Mouse (Mus musculus): ENCODE results near the gene Arl5b. TPM values are rescaled to one million over a fixed set of nuclear protein-coding genes. Genes with fewer than 3 reads are reported as not detected.

Arl5b gene
- polyA plus RNA-seq, 1 experiment from 2014 or later = 71.0 TPM

- DNase-seq (ENCODE audit: low spot score) = no peak
- Histone ChIP-seq H3K27ac (ENCODE audit: low read depth, low read length) (no peak overlapping the region), H3K36me3 (ENCODE audit: control insufficient read depth, insufficient read depth, low read length) (peaks cover 2% of the 10 kb centered on the region; the same call in 1 of the 2 replicates), H3K4me1 (ENCODE audit: control insufficient read depth, insufficient read depth, low read length) (no peaks in the 10 kb centered on the region), H3K4me3 (ENCODE audit: low read depth, low read length) (no peak overlapping the region), H3K4me2 (ENCODE audit: low read depth) (no peak overlapping the region), H3K9me3 (ENCODE audit: control insufficient read depth, low read length) (no peaks in the 10 kb centered on the region), H3K27me3 (ENCODE audit: control insufficient read depth, insufficient read depth, low read length) (no peaks in the 10 kb centered on the region), H3K9ac (ENCODE audit: low read length) (no peak overlapping the region)
- ATAC-seq (ENCODE audit: insufficient read depth, low FRiP score, low TSS enrichment) = no peak
- 96% methylated on average over 2 of the region's 2 CpGs for WGBS
These were observed 34.5 kb downstream of the Arl5b start for GRCm38 (mm10) chr2:15083702-15084101.

- H3K4me3 ChIP-seq (ENCODE audit: low read depth, low read length) = no peak overlapping the region
- H3K4me1 ChIP-seq (ENCODE audit: control insufficient read depth, insufficient read depth, low read length) = no peaks in the 10 kb centered on the region
- no peak overlapping the region for H3K27ac ChIP-seq (ENCODE audit: low read depth, low read length)
- no peak for DNase-seq (ENCODE audit: low spot score)
- no peak overlapping the region for H3K9ac ChIP-seq (ENCODE audit: low read length)
- no peaks in the 10 kb centered on the region for H3K9me3 ChIP-seq (ENCODE audit: control insufficient read depth, low read length)
- ATAC-seq (ENCODE audit: insufficient read depth, low FRiP score, low TSS enrichment) = no peak
- H3K4me2 ChIP-seq (ENCODE audit: low read depth) = no peak overlapping the region
- WGBS = 90% methylated on average over 1 of the region's 1 CpGs
- no peaks in the 10 kb centered on the region for H3K36me3 ChIP-seq (ENCODE audit: control insufficient read depth, insufficient read depth, low read length)
- no peaks in the 10 kb centered on the region for H3K27me3 ChIP-seq (ENCODE audit: control insufficient read depth, insufficient read depth, low read length)
These were observed 38.1 kb downstream of the Arl5b start for GRCm38 (mm10) chr2:15087308-15087707.

- ATAC-seq (ENCODE audit: insufficient read depth, low FRiP score, low TSS enrichment) = no peak
- no peak overlapping the region for H3K27ac ChIP-seq (ENCODE audit: low read depth, low read length)
- H3K4me3 ChIP-seq (ENCODE audit: low read depth, low read length) = no peak overlapping the region
- DNase-seq (ENCODE audit: low spot score) = no peak
- no peak overlapping the region for H3K4me2 ChIP-seq (ENCODE audit: low read depth)
- WGBS = 71% methylated on average over 3 of the region's 3 CpGs
- H3K9me3 ChIP-seq (ENCODE audit: control insufficient read depth, low read length) = no peaks in the 10 kb centered on the region
- H3K4me1 ChIP-seq (ENCODE audit: control insufficient read depth, insufficient read depth, low read length) = no peaks in the 10 kb centered on the region
- no peaks in the 10 kb centered on the region for H3K36me3 ChIP-seq (ENCODE audit: control insufficient read depth, insufficient read depth, low read length)
- no peak overlapping the region for H3K9ac ChIP-seq (ENCODE audit: low read length)
- H3K27me3 ChIP-seq (ENCODE audit: control insufficient read depth, insufficient read depth, low read length) = no peaks in the 10 kb centered on the region
These were observed 47.4 kb downstream of the Arl5b start for GRCm38 (mm10) chr2:15096514-15097090.

- no peaks in the 10 kb centered on the region for H3K27me3 ChIP-seq (ENCODE audit: control insufficient read depth, insufficient read depth, low read length)
- DNase-seq (ENCODE audit: low spot score) (no peak), ATAC-seq (ENCODE audit: insufficient read depth, low FRiP score, low TSS enrichment) (no peak)
- 65% methylated on average over 1 of the region's 1 CpGs for WGBS
- no peak overlapping the region for H3K4me2 ChIP-seq (ENCODE audit: low read depth)
- no peak overlapping the region for H3K9ac ChIP-seq (ENCODE audit: low read length)
- H3K4me3 ChIP-seq (ENCODE audit: low read depth, low read length) = no peak overlapping the region
- H3K27ac ChIP-seq (ENCODE audit: low read depth, low read length) = no peak overlapping the region
- no peaks in the 10 kb centered on the region for H3K4me1 ChIP-seq (ENCODE audit: control insufficient read depth, insufficient read depth, low read length)
- H3K9me3 ChIP-seq (ENCODE audit: control insufficient read depth, low read length) = no peaks in the 10 kb centered on the region
- no peaks in the 10 kb centered on the region for H3K36me3 ChIP-seq (ENCODE audit: control insufficient read depth, insufficient read depth, low read length)
These were observed 55.2 kb downstream of the Arl5b start for GRCm38 (mm10) chr2:15104386-15104785.

GRCm38 (mm10) chr2:15111290-15111689, 62.1 kb downstream of the Arl5b start:
- no peaks in the 10 kb centered on the region for H3K4me1 ChIP-seq (ENCODE audit: control insufficient read depth, insufficient read depth, low read length)
- 65% methylated on average over 2 of the region's 2 CpGs for WGBS
- H3K4me2 ChIP-seq (ENCODE audit: low read depth) = no peak overlapping the region
- DNase-seq (ENCODE audit: low spot score) (no peak), ATAC-seq (ENCODE audit: insufficient read depth, low FRiP score, low TSS enrichment) (no peak; the same call in 1 of the 2 replicates)
- H3K4me3 ChIP-seq (ENCODE audit: low read depth, low read length) = no peak overlapping the region
- H3K36me3 ChIP-seq (ENCODE audit: control insufficient read depth, insufficient read depth, low read length) = no peaks in the 10 kb centered on the region
- no peaks in the 10 kb centered on the region for H3K27me3 ChIP-seq (ENCODE audit: control insufficient read depth, insufficient read depth, low read length)
- no peaks in the 10 kb centered on the region for H3K9me3 ChIP-seq (ENCODE audit: control insufficient read depth, low read length)
- H3K27ac ChIP-seq (ENCODE audit: low read depth, low read length) = no peak overlapping the region
- H3K9ac ChIP-seq (ENCODE audit: low read length) = no peak overlapping the region

- no peak overlapping the region for H3K4me2 ChIP-seq (ENCODE audit: low read depth)
- ATAC-seq (ENCODE audit: insufficient read depth, low FRiP score, low TSS enrichment) (no peak), DNase-seq (ENCODE audit: low spot score) (no peak)
- WGBS = 44% methylated on average over 1 of the region's 1 CpGs
- H3K4me1 ChIP-seq (ENCODE audit: control insufficient read depth, insufficient read depth, low read length) = no peaks in the 10 kb centered on the region
- H3K36me3 ChIP-seq (ENCODE audit: control insufficient read depth, insufficient read depth, low read length) = no peaks in the 10 kb centered on the region
- no peak overlapping the region for H3K27ac ChIP-seq (ENCODE audit: low read depth, low read length)
- no peaks in the 10 kb centered on the region for H3K9me3 ChIP-seq (ENCODE audit: control insufficient read depth, low read length)
- no peak overlapping the region for H3K4me3 ChIP-seq (ENCODE audit: low read depth, low read length)
- H3K9ac ChIP-seq (ENCODE audit: low read length) = no peak overlapping the region
- H3K27me3 ChIP-seq (ENCODE audit: control insufficient read depth, insufficient read depth, low read length) = no peaks in the 10 kb centered on the region
These were observed 62.7 kb downstream of the Arl5b start for GRCm38 (mm10) chr2:15111808-15112440.

GRCm38 (mm10) chr2:15112741-15113140, 63.5 kb downstream of the Arl5b start:
- Histone ChIP-seq H3K4me3 (ENCODE audit: low read depth, low read length) (no peak overlapping the region), H3K27me3 (ENCODE audit: control insufficient read depth, insufficient read depth, low read length) (no peaks in the 10 kb centered on the region), H3K9ac (ENCODE audit: low read length) (no peak overlapping the region), H3K9me3 (ENCODE audit: control insufficient read depth, low read length) (no peaks in the 10 kb centered on the region), H3K4me1 (ENCODE audit: control insufficient read depth, insufficient read depth, low read length) (no peaks in the 10 kb centered on the region), H3K4me2 (ENCODE audit: low read depth) (no peak overlapping the region), H3K36me3 (ENCODE audit: control insufficient read depth, insufficient read depth, low read length) (no peaks in the 10 kb centered on the region), H3K27ac (ENCODE audit: low read depth, low read length) (no peak overlapping the region)
- DNase-seq (ENCODE audit: low spot score) = no peak
- no peak for ATAC-seq (ENCODE audit: insufficient read depth, low FRiP score, low TSS enrichment)
- WGBS = 86% methylated on average over 6 of the region's 6 CpGs

GRCm38 (mm10) chr2:15121217-15121680, 72.1 kb downstream of the Arl5b start:
- H3K9ac ChIP-seq (ENCODE audit: low read length) = no peak overlapping the region
- no peak overlapping the region for H3K27ac ChIP-seq (ENCODE audit: low read depth, low read length)
- no peak for ATAC-seq (ENCODE audit: insufficient read depth, low FRiP score, low TSS enrichment)
- H3K4me1 ChIP-seq (ENCODE audit: control insufficient read depth, insufficient read depth, low read length) = no peaks in the 10 kb centered on the region
- 91% methylated on average over 1 of the region's 1 CpGs for WGBS
- H3K4me3 ChIP-seq (ENCODE audit: low read depth, low read length) = no peak overlapping the region
- DNase-seq (ENCODE audit: low spot score) = no peak
- H3K27me3 ChIP-seq (ENCODE audit: control insufficient read depth, insufficient read depth, low read length) = no peaks in the 10 kb centered on the region
- H3K9me3 ChIP-seq (ENCODE audit: control insufficient read depth, low read length) = no peaks in the 10 kb centered on the region
- no peak overlapping the region for H3K4me2 ChIP-seq (ENCODE audit: low read depth)
- no peaks in the 10 kb centered on the region for H3K36me3 ChIP-seq (ENCODE audit: control insufficient read depth, insufficient read depth, low read length)
